Mouse (Mus musculus): ENCODE data around the gene Tmc4.

DNA sequence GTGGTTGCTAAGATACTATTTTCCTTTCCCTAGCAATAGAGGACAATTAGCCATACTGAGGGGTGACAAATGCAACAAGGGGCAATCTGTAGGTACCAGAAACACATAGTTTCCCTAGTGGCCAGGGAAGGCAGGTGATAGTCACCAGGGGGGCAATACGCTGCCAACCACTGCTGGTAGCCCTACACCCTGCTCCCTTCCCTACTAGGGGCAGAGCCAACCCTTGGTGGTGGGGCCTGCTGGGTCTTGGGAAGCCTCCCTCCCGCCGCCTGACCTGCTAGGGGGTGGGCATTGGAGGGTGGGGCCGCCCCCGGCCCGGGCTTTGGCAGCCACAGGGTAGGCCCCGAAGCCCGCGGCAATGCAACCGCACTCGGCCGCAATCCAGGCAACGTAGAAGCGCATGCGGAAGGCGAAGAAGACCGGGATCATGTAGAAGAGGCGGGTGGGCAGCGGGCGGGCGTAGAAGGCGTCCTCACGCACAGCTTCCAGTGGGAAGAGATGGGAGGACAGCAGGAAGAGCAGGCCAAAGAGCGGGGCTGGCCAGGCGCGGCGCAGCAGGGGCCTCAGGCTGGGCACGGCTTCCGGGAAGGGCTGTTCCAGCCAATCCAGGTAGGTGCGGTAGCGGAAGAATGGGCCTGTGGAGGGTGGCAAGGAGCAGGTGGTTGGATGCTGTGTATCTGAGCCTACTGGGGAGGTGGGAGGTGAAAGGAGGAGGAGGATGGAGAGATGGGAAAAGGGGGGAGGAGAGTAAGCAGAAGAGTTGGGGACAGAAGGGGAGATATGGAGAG lies 8.2 kb upstream of the Tmc4 start:
- no peak for TF ChIP-seq GATA1 (IDR thresholded peaks at IDR 0.05; ENCODE audit: low read length)
- no peak for TF ChIP-seq TAL1 (IDR thresholded peaks at IDR 0.05; ENCODE audit: low read length)
